Mouse (Mus musculus) kidney, adult 2 months (tissue): Measurements from ENCODE around the gene Ap5z1. TPM values are rescaled to one million over a fixed set of nuclear protein-coding genes. Genes with fewer than 3 reads are reported as not detected.

Experiments
- DNase-seq: peaks from one replicate; pipeline ENCODE4 v3.0.0; 2021
- H3K27ac ChIP-seq: fragments of 200-500 bp; 2 replicates; pipeline ENCODE4 v1.5.1; 2012; ENCODE audit warnings: low read depth, low read length, control low read depth, inconsistent platforms; ENCODE audit not compliant: insufficient read depth
- H3K27me3 ChIP-seq: fragments of 200-500 bp; replicated peaks from 2 replicates; pipeline ENCODE4 v1.6.1; 2012; ENCODE audit warnings: mild to moderate bottlenecking, moderate library complexity, low read length, inconsistent platforms; ENCODE audit not compliant: control insufficient read depth, insufficient read depth
- H3K36me3 ChIP-seq: fragments of 200-500 bp; 2 replicates; pipeline ENCODE4 v1.6.1; 2012; ENCODE audit warnings: mild to moderate bottlenecking, moderate library complexity, low read length, inconsistent platforms; ENCODE audit not compliant: control insufficient read depth, insufficient read depth
- H3K4me1 ChIP-seq: fragments of 200-500 bp; 2 replicates; pipeline ENCODE4 v1.6.1; 2011; ENCODE audit warnings: low read length; ENCODE audit not compliant: control insufficient read depth, insufficient read depth
- H3K4me3 ChIP-seq: fragments of 200-500 bp; 2 replicates; pipeline ENCODE4 v1.5.1; 2011; ENCODE audit warnings: mild to moderate bottlenecking, low read depth, low read length, control low read depth; ENCODE audit not compliant: insufficient read depth
- CTCF ChIP-seq: fragments of 200-500 bp; conservative IDR thresholded peaks from 2 replicates; pipeline ENCODE4 v1.5.1; 2011; ENCODE audit warnings: low read depth, mild to moderate bottlenecking, control low read depth, low read length, moderate library complexity, mixed read lengths; ENCODE audit not compliant: insufficient read depth, insufficient read length
- POLR2A ChIP-seq: fragments of 200-500 bp; IDR thresholded peaks from one replicate; pipeline ENCODE4 v1.6.1; 2011; ENCODE audit warnings: low read depth, low read length, control low read depth
- WGBS: fragments of 180-500 bp; shearing (Covaris S2); methylation state at CpG from one replicate; pipeline ENCODE4 v1.1.7; 2018; 5-methylcytosine and 5-hydroxymethylcytosine counted together
- polyA plus RNA-seq: library from polyadenylated mRNA; depleted of rRNA; stranded (reverse); fragments of >200 nt; gene quantifications from 2 replicates; pipeline ENCODE4 v1.2.3, GENCODE M21; 2012

Gene Ap5z1
- polyA plus RNA-seq, 1 experiment = 37.4 TPM

- WGBS = 6% methylated on average over 3 of the region's 3 CpGs
- TF ChIP-seq POLR2A (no peak), CTCF (peak; percentile 92)
- DNase-seq = peak; percentile 87
Measured at GRCm38 (mm10) chr5:142502414-142502813, 38.7 kb downstream of the Ap5z1 start.

GRCm38 (mm10) chr5:142504175-142504574 is 40.4 kb downstream of the Ap5z1 start:
- WGBS = 88% methylated on average over 3 of the region's 3 CpGs
- no peaks in the 10 kb centered on the region for H3K36me3 ChIP-seq
- H3K4me1 ChIP-seq = no peaks in the 10 kb centered on the region
- no peak overlapping the region for H3K27ac ChIP-seq
- H3K27me3 ChIP-seq = no peaks in the 10 kb centered on the region
- TF ChIP-seq POLR2A (no peak), CTCF (no peak)
- no peak overlapping the region for H3K4me3 ChIP-seq
- DNase-seq = no peak

More at GRCm38 (mm10) chr5:142502414-142502813, 38.7 kb downstream of the Ap5z1 start:
- Histone ChIP-seq H3K27ac (no peak overlapping the region), H3K4me1 (no peaks in the 10 kb centered on the region), H3K27me3 (no peaks in the 10 kb centered on the region), H3K36me3 (no peaks in the 10 kb centered on the region), H3K4me3 (no peak overlapping the region)

- Histone ChIP-seq H3K4me3 (no peak overlapping the region), H3K27ac (no peak overlapping the region), H3K36me3 (no peaks in the 10 kb centered on the region), H3K4me1 (no peaks in the 10 kb centered on the region), H3K27me3 (no peaks in the 10 kb centered on the region)
- DNase-seq = no peak
- 76% methylated on average over 3 of the region's 3 CpGs for WGBS
- TF ChIP-seq CTCF (peak; percentile 46), POLR2A (no peak)
Measured at GRCm38 (mm10) chr5:142505695-142506423, 42.1 kb downstream of the Ap5z1 start.

GRCm38 (mm10) chr5:142509141-142510060 is 45.7 kb downstream of the Ap5z1 start:
- Histone ChIP-seq H3K36me3 (no peaks in the 10 kb centered on the region), H3K27me3 (no peaks in the 10 kb centered on the region), H3K4me1 (no peaks in the 10 kb centered on the region), H3K27ac (no peak overlapping the region), H3K4me3 (no peak overlapping the region)
- 29% methylated on average over 15 of the region's 15 CpGs for WGBS
- no peak for TF ChIP-seq CTCF
- TF ChIP-seq POLR2A = no peak
- DNase-seq = no peak

- no peak for DNase-seq
- no peak overlapping the region for H3K4me3 ChIP-seq
- H3K27ac ChIP-seq = no peak overlapping the region
- H3K27me3 ChIP-seq = no peaks in the 10 kb centered on the region
- H3K4me1 ChIP-seq = no peaks in the 10 kb centered on the region
- WGBS = 83% methylated on average over 7 of the region's 7 CpGs
- TF ChIP-seq POLR2A = no peak
- TF ChIP-seq CTCF = no peak
- H3K36me3 ChIP-seq = no peaks in the 10 kb centered on the region
Measured at GRCm38 (mm10) chr5:142510061-142510414, 46.3 kb downstream of the Ap5z1 start.

- TF ChIP-seq POLR2A = no peak
- TF ChIP-seq CTCF = no peak
Measured at GRCm38 (mm10) chr5:142512112-142512511, 48.4 kb downstream of the Ap5z1 start.

GRCm38 (mm10) chr5:142518973-142519372 is 55.2 kb downstream of the Ap5z1 start:
- no peak for DNase-seq
- H3K27ac ChIP-seq = no peak overlapping the region
- WGBS = 54% methylated on average over 6 of the region's 6 CpGs
- H3K4me1 ChIP-seq = no peaks in the 10 kb centered on the region
- H3K36me3 ChIP-seq = no peaks in the 10 kb centered on the region
- TF ChIP-seq CTCF (no peak), POLR2A (no peak)
- no peak overlapping the region for H3K4me3 ChIP-seq
- no peaks in the 10 kb centered on the region for H3K27me3 ChIP-seq

More at GRCm38 (mm10) chr5:142512112-142512511, 48.4 kb downstream of the Ap5z1 start:
- no peaks in the 10 kb centered on the region for H3K36me3 ChIP-seq
- no peak for DNase-seq
- no peaks in the 10 kb centered on the region for H3K4me1 ChIP-seq
- no peaks in the 10 kb centered on the region for H3K27me3 ChIP-seq
- no peak overlapping the region for H3K4me3 ChIP-seq
- WGBS = 79% methylated on average over 4 of the region's 4 CpGs
- H3K27ac ChIP-seq = no peak overlapping the region
